Mouse (Mus musculus) stomach, postnatal 0 days (tissue): ENCODE measurements around the gene Eif4g2. TPM values are rescaled to one million over a fixed set of nuclear protein-coding genes. Genes with fewer than 3 reads are reported as not detected.

Source experiments
- ATAC-seq: fragments of 200-750 bp; cut with Nextera tagmentation; 2 replicates; pipeline ENCODE4 v1.8.0; 2017; ENCODE audit not compliant: low FRiP score, low TSS enrichment
- DNase-seq: peaks from one replicate; pipeline ENCODE4 v3.0.0-alpha.2; 2016; ENCODE audit warnings: low spot score
- H3K27ac ChIP-seq: fragments of 300-500 bp; sonication (generic); replicated peaks from 2 replicates; pipeline ENCODE4 v1.5.1; 2014; ENCODE audit warnings: mild to moderate bottlenecking, control low read depth
- H3K27me3 ChIP-seq: fragments of 300-500 bp; sonication (generic); 2 replicates; pipeline ENCODE4 v1.6.1; 2014; ENCODE audit warnings: low read length; ENCODE audit not compliant: control insufficient read depth, insufficient read depth
- H3K36me3 ChIP-seq: fragments of 300-500 bp; sonication (generic); 2 replicates; pipeline ENCODE4 v1.6.1; 2014; ENCODE audit warnings: low read length, mixed read lengths; ENCODE audit not compliant: control insufficient read depth, insufficient read depth
- H3K4me1 ChIP-seq: fragments of 300-500 bp; sonication (generic); replicated peaks from 2 replicates; pipeline ENCODE4 v1.6.1; 2014; ENCODE audit warnings: antibody characterized with exemption; ENCODE audit not compliant: control insufficient read depth, insufficient read depth
- H3K4me2 ChIP-seq: fragments of 300-500 bp; sonication (generic); replicated peaks from 2 replicates; pipeline ENCODE4 v1.6.1; 2014; ENCODE audit warnings: low read depth, mild to moderate bottlenecking, control low read depth, moderate library complexity
- H3K4me3 ChIP-seq: fragments of 300-500 bp; sonication (generic); 2 replicates; pipeline ENCODE4 v1.5.1; 2014; ENCODE audit warnings: low read depth, low read length, control low read depth
- H3K9ac ChIP-seq: fragments of 300-500 bp; sonication (generic); 2 replicates; pipeline ENCODE4 v1.6.1; 2014; ENCODE audit warnings: mild to moderate bottlenecking, low read length, control low read depth, mixed read lengths
- H3K9me3 ChIP-seq: fragments of 300-500 bp; sonication (generic); 2 replicates; pipeline ENCODE4 v1.6.1; 2016; ENCODE audit warnings: low read length; ENCODE audit not compliant: control insufficient read depth
- CTCF ChIP-seq: IDR thresholded peaks from 2 replicates; pipeline ENCODE4 v1.5.1; 2016; ENCODE audit warnings: antibody characterized with exemption, low read depth, mild to moderate bottlenecking, moderate library complexity
- EP300 ChIP-seq: optimal IDR thresholded peaks from 2 replicates; pipeline ENCODE3; 2016; ENCODE audit warnings: antibody characterized with exemption
- WGBS: fragments of 180-500 bp; shearing (Covaris S2); extraction: QIAGEN DNeasy Blood & Tissue Kit; methylation state at CpG from one replicate; pipeline ENCODE4 v1.1.7; 2014; 5-methylcytosine and 5-hydroxymethylcytosine counted together
- polyA plus RNA-seq: library from polyadenylated mRNA; unstranded; fragments of >200 nt; fragmentation: Nextera tagmentation; extraction: Ambion mirVana; gene quantifications from 2 replicates; pipeline ENCODE4 v1.2.1, GENCODE M21; 2015

The Eif4g2 gene
- polyA plus RNA-seq, 1 experiment from 2014 or later: 295 TPM

GRCm38 (mm10) chr7:111122084-111122530 is 39.3 kb upstream of the Eif4g2 start:
- WGBS: under 1% methylated on average over 34 of the region's 34 CpGs
- peak; percentile 88 for ATAC-seq
- H3K4me2 ChIP-seq: peak overlapping the region; percentile 89
- TF ChIP-seq EP300 (no peak), CTCF (peak; percentile 22; the same call in 1 of the 2 replicates)
- no peaks in the 10 kb centered on the region for H3K36me3 ChIP-seq
- peak overlapping the region; percentile 68 for H3K4me3 ChIP-seq
- no peaks in the 10 kb centered on the region for H3K27me3 ChIP-seq
- H3K4me1 ChIP-seq: peaks cover 9% of the 10 kb centered on the region; the same call in 1 of the 2 replicates
- H3K9ac ChIP-seq: peak overlapping the region; percentile 83
- no peaks in the 10 kb centered on the region for H3K9me3 ChIP-seq
- no peak for DNase-seq
- H3K27ac ChIP-seq: peak overlapping the region; percentile 99

- Histone ChIP-seq H3K27ac (peak overlapping the region; percentile 99), H3K9me3 (no peaks in the 10 kb centered on the region), H3K4me2 (peak overlapping the region; percentile 89), H3K36me3 (no peaks in the 10 kb centered on the region), H3K4me1 (peaks cover 9% of the 10 kb centered on the region; the same call in 1 of the 2 replicates), H3K27me3 (no peaks in the 10 kb centered on the region), H3K4me3 (peak overlapping the region; percentile 68), H3K9ac (peak overlapping the region; percentile 83)
- no peak for ATAC-seq
- DNase-seq: no peak
- 35% methylated on average over 9 of the region's 9 CpGs for WGBS
- TF ChIP-seq EP300: no peak
- no peak for TF ChIP-seq CTCF
Observed at GRCm38 (mm10) chr7:111121522-111121921, 38.7 kb upstream of the Eif4g2 start.

- DNase-seq: no peak
- no peak overlapping the region for H3K27ac ChIP-seq
- no peak for ATAC-seq
- no peaks in the 10 kb centered on the region for H3K27me3 ChIP-seq
- no peaks in the 10 kb centered on the region for H3K4me1 ChIP-seq
- no peaks in the 10 kb centered on the region for H3K36me3 ChIP-seq
- H3K9ac ChIP-seq: no peak overlapping the region
- H3K9me3 ChIP-seq: no peaks in the 10 kb centered on the region
- H3K4me3 ChIP-seq: no peak overlapping the region
- H3K4me2 ChIP-seq: no peak overlapping the region
- 52% methylated on average over 2 of the region's 2 CpGs for WGBS
- TF ChIP-seq EP300 (no peak), CTCF (no peak)
Observed at GRCm38 (mm10) chr7:111109561-111109960, 26.7 kb upstream of the Eif4g2 start.

DNA sequence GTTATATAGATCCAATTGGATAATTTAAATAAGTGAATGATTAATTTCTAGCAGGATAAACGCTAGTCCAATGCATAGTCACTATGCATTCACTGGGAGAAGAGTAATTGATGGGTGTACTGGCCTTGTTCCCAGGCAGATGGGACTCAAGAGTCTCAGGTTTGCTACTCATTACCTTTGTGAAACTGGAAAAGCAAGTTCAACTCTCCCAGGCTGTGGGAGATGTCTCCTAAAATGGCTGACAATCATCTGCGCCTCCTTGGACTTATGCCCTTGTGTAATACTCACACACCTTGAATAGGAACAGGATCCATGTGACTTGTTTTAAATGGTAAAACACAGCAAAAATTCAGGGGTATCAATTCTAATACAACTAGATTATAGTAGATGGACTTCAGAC is 26.3 kb upstream of the Eif4g2 start:
- DNase-seq (no peak), ATAC-seq (no peak)
- no peak overlapping the region for H3K9ac ChIP-seq
- H3K27me3 ChIP-seq: no peaks in the 10 kb centered on the region
- H3K9me3 ChIP-seq: no peaks in the 10 kb centered on the region
- no peaks in the 10 kb centered on the region for H3K36me3 ChIP-seq
- TF ChIP-seq EP300 (no peak), CTCF (no peak)
- H3K4me2 ChIP-seq: no peak overlapping the region
- 78% methylated on average over 2 of the region's 2 CpGs for WGBS
- H3K4me1 ChIP-seq: no peaks in the 10 kb centered on the region
- H3K27ac ChIP-seq: no peak overlapping the region
- no peak overlapping the region for H3K4me3 ChIP-seq

GRCm38 (mm10) chr7:111098196-111098595 is 15.4 kb upstream of the Eif4g2 start:
- WGBS: 100% methylated on average over 1 of the region's 1 CpGs

DNA sequence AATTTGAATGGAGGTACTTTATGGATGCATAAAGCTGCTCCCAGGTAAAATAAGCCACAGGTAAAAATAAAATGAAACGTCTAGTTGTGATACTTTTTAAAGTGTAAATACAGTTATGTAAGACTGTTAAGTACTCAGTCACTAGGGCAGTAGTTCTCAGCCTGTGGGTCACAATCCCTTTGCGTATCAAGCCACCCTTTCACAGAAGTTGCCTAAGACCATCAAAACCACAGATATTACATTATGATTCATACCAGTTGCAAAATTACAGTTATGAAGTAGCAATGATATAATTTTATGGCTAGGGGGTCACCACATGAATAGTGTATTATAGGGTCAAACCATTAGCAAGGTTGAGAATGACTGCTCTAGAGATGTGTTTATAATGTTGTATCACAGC is 12.3 kb upstream of the Eif4g2 start:
- no peak for ATAC-seq
- no peak overlapping the region for H3K4me3 ChIP-seq
- DNase-seq: no peak
- no peaks in the 10 kb centered on the region for H3K4me1 ChIP-seq
- no peak for TF ChIP-seq CTCF
- TF ChIP-seq EP300: no peak
- no peak overlapping the region for H3K9ac ChIP-seq
- no peak overlapping the region for H3K4me2 ChIP-seq
- H3K27ac ChIP-seq: no peak overlapping the region
- no peaks in the 10 kb centered on the region for H3K27me3 ChIP-seq
- no peaks in the 10 kb centered on the region for H3K9me3 ChIP-seq
- WGBS: 75% methylated on average over 2 of the region's 2 CpGs
- no peaks in the 10 kb centered on the region for H3K36me3 ChIP-seq

More at GRCm38 (mm10) chr7:111098196-111098595, 15.4 kb upstream of the Eif4g2 start:
- no peak for DNase-seq
- no peak for ATAC-seq
- Histone ChIP-seq H3K27me3 (no peaks in the 10 kb centered on the region), H3K27ac (no peak overlapping the region), H3K36me3 (no peaks in the 10 kb centered on the region), H3K9ac (no peak overlapping the region), H3K9me3 (no peaks in the 10 kb centered on the region), H3K4me1 (no peaks in the 10 kb centered on the region), H3K4me2 (no peak overlapping the region), H3K4me3 (no peak overlapping the region)
- TF ChIP-seq CTCF (no peak), EP300 (no peak)
